Mouse (Mus musculus): ENCODE measurements around the gene Cask. TPM values are rescaled to one million over a fixed set of nuclear protein-coding genes. Genes with fewer than 3 reads are reported as not detected.

Gene Cask
- polyA plus RNA-seq, 1 experiment from 2014 or later = 7.7 TPM

DNA sequence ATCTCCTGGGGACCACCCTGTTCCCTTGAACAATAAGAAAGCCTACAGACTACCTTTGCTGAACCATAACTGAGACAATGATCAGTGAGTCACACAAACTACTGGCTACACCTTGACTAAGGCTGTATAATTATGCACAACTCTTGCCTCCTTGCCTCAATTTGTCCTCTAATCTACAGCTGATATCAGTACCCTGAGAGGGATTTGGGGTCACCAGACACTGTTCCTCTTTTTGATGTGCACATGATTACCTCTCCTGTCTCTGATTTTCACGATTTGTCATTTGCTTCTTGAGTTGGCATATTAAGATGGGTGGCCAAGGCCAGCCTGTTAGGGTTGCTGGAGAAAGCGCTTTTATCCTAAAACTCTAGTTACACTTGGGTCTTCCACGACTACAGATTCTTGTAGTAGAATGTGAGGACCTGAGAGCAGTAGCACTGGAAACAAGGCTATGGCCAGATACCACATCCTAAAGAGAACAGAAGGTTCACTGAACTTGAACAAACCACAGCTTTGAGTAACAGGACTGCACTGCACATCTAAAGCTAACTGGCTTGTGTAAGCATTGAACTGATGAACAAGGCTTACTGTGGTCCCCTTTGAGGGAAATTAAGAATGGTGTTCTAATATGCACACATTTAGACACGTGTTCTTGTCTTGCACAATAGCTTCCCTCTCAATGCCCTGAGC, 191.8 kb downstream of the Cask start:
- ATAC-seq (replicated peaks; ENCODE audit: insufficient number of reproducible peaks, low FRiP score, low TSS enrichment) = no peak
- WGBS (ENCODE audit: insufficient replicate concordance) = 69% methylated on average over 4 of the region's 4 CpGs

DNA sequence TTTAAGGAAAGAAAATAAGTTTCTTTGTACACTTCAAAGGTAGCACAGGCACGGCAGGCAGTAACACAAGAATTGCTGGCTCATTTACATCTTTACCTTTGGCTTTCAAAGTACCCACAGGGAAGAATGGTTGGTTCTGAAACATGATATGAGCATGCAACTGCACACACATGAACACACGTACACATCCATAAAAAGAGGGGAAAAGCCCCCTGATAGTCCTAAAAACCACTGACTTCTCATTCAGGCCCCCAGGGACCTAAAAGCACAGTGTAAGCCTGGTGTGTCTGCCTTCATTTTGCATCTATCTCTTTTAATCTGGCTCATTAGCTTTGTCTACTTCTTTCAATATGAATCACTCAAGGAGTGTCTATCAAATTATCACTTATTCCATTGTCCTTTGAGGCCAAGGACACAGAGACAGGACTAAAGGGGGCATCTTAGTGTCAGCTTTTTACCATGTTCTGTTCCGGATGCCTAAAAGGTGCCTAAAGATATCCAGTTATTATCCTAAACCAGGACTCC, 192.5 kb downstream of the Cask start:
- H3K9me3 ChIP-seq (replicated peaks; ENCODE audit: control insufficient read depth, low read length) = no peaks in the 10 kb centered on the region
- no peak overlapping the region for H3K27ac ChIP-seq (ENCODE audit: low read depth, low read length)
- H3K4me3 ChIP-seq (ENCODE audit: low read depth, low read length) = no peak overlapping the region
- no peaks in the 10 kb centered on the region for H3K4me1 ChIP-seq (ENCODE audit: control insufficient read depth, insufficient read depth, low read length)
- H3K4me2 ChIP-seq = no peak overlapping the region
- no peak for ATAC-seq (replicated peaks; ENCODE audit: insufficient number of reproducible peaks, low FRiP score, low TSS enrichment)
- no peaks in the 10 kb centered on the region for H3K36me3 ChIP-seq (ENCODE audit: control insufficient read depth, insufficient read depth, low read length)
- WGBS (ENCODE audit: insufficient replicate concordance) = 74% methylated on average over 3 of the region's 3 CpGs
- no peaks in the 10 kb centered on the region for H3K27me3 ChIP-seq (ENCODE audit: control insufficient read depth, insufficient read depth, low read length)
- H3K9ac ChIP-seq (ENCODE audit: low read depth, low read length) = no peak overlapping the region

More for the DNA sequence above, 191.8 kb downstream of the Cask start:
- H3K9ac ChIP-seq (ENCODE audit: low read depth, low read length) = no peak overlapping the region
- H3K36me3 ChIP-seq (ENCODE audit: control insufficient read depth, insufficient read depth, low read length) = no peaks in the 10 kb centered on the region
- H3K27me3 ChIP-seq (ENCODE audit: control insufficient read depth, insufficient read depth, low read length) = no peaks in the 10 kb centered on the region
- no peak overlapping the region for H3K27ac ChIP-seq (ENCODE audit: low read depth, low read length)
- H3K4me2 ChIP-seq = no peak overlapping the region
- no peak overlapping the region for H3K4me3 ChIP-seq (ENCODE audit: low read depth, low read length)
- H3K4me1 ChIP-seq (ENCODE audit: control insufficient read depth, insufficient read depth, low read length) = no peaks in the 10 kb centered on the region
- H3K9me3 ChIP-seq (replicated peaks; ENCODE audit: control insufficient read depth, low read length) = no peaks in the 10 kb centered on the region

DNA sequence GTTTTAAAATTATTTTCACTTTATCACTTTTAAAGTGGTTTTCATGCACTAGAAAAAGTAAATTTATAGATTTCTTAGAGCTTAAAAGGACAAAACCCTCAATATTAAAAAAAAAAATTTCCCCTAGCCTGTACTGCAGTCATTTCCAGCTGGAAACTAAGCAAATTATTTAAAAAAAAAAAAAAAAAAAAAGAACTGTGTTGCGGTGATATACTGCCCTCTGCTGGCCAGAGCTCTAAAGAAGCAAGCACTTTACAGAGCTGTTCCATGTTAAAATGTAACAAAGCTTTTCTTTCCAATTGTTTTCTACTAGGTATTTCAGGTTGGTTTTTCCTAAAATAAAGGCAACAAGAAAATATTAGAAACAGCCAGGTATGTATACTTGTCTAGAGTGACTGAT, 194.4 kb downstream of the Cask start:
- 7% methylated on average over 1 of the region's 1 CpGs for WGBS (ENCODE audit: insufficient replicate concordance)
- H3K27ac ChIP-seq (ENCODE audit: low read depth, low read length) = no peak overlapping the region
- H3K27me3 ChIP-seq (ENCODE audit: control insufficient read depth, insufficient read depth, low read length) = no peaks in the 10 kb centered on the region
- no peak overlapping the region for H3K4me2 ChIP-seq
- no peak for ATAC-seq (replicated peaks; ENCODE audit: insufficient number of reproducible peaks, low FRiP score, low TSS enrichment)
- H3K4me1 ChIP-seq (ENCODE audit: control insufficient read depth, insufficient read depth, low read length) = no peaks in the 10 kb centered on the region
- no peak overlapping the region for H3K4me3 ChIP-seq (ENCODE audit: low read depth, low read length)
- H3K9me3 ChIP-seq (replicated peaks; ENCODE audit: control insufficient read depth, low read length) = no peaks in the 10 kb centered on the region
- H3K36me3 ChIP-seq (ENCODE audit: control insufficient read depth, insufficient read depth, low read length) = no peaks in the 10 kb centered on the region
- H3K9ac ChIP-seq (ENCODE audit: low read depth, low read length) = no peak overlapping the region

DNA sequence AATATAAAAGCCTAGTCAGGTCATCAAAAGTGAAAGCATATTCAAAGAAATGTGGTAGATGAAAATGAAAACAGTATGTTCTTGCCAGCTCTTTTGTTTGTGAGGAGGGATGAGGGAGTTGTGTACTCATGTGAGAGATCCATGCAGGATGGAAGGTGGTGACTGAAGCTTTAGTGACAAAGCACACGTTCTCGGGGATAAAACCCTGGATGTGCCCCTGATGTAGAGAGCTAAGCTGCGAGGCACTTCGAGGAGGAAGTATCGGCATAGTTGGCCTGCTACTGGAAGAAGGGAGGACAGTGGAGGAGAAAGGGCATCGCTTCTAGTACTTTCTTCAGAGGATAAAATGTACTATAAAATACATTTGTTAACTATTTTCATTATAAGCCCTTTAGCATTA, 195.3 kb downstream of the Cask start:
- no peaks in the 10 kb centered on the region for H3K9me3 ChIP-seq (replicated peaks; ENCODE audit: control insufficient read depth, low read length)

DNA sequence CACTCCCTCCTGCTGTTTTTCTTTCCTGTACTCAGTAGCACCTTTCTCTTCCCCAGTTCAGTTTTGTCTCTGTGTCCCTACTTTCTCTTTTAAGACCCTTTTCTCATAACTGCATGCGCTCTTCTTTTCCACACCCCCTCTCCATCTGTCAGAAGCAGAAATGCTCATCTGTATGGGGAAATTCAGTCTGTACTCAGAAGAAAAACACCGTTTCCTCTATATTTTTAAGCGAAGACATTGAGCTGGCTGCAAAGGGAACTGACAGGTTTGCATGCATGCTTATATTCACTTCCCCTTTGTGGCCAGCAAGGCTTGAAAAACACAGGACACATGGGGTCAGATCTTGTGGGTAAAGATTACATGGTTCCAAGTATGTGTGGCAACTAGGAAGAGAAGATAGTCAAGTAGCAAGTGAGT, 196.2 kb downstream of the Cask start:
- 81% methylated on average over 3 of the region's 3 CpGs for WGBS (ENCODE audit: insufficient replicate concordance)
- Histone ChIP-seq H3K9me3 (replicated peaks; ENCODE audit: control insufficient read depth, low read length) (no peaks in the 10 kb centered on the region), H3K27ac (ENCODE audit: low read depth, low read length) (no peak overlapping the region), H3K36me3 (ENCODE audit: control insufficient read depth, insufficient read depth, low read length) (no peaks in the 10 kb centered on the region), H3K4me3 (ENCODE audit: low read depth, low read length) (no peak overlapping the region), H3K9ac (ENCODE audit: low read depth, low read length) (no peak overlapping the region), H3K4me1 (ENCODE audit: control insufficient read depth, insufficient read depth, low read length) (no peaks in the 10 kb centered on the region), H3K4me2 (no peak overlapping the region), H3K27me3 (ENCODE audit: control insufficient read depth, insufficient read depth, low read length) (no peaks in the 10 kb centered on the region)
- no peak for ATAC-seq (replicated peaks; ENCODE audit: insufficient number of reproducible peaks, low FRiP score, low TSS enrichment)

More for the DNA sequence above, 195.3 kb downstream of the Cask start:
- no peak overlapping the region for H3K27ac ChIP-seq (ENCODE audit: low read depth, low read length)
- no peak overlapping the region for H3K4me3 ChIP-seq (ENCODE audit: low read depth, low read length)
- no peaks in the 10 kb centered on the region for H3K36me3 ChIP-seq (ENCODE audit: control insufficient read depth, insufficient read depth, low read length)
- WGBS (ENCODE audit: insufficient replicate concordance) = 82% methylated on average over 6 of the region's 6 CpGs
- ATAC-seq (replicated peaks; ENCODE audit: insufficient number of reproducible peaks, low FRiP score, low TSS enrichment) = no peak
- H3K4me1 ChIP-seq (ENCODE audit: control insufficient read depth, insufficient read depth, low read length) = no peaks in the 10 kb centered on the region
- no peaks in the 10 kb centered on the region for H3K27me3 ChIP-seq (ENCODE audit: control insufficient read depth, insufficient read depth, low read length)
- H3K9ac ChIP-seq (ENCODE audit: low read depth, low read length) = no peak overlapping the region
- H3K4me2 ChIP-seq = no peak overlapping the region

DNA sequence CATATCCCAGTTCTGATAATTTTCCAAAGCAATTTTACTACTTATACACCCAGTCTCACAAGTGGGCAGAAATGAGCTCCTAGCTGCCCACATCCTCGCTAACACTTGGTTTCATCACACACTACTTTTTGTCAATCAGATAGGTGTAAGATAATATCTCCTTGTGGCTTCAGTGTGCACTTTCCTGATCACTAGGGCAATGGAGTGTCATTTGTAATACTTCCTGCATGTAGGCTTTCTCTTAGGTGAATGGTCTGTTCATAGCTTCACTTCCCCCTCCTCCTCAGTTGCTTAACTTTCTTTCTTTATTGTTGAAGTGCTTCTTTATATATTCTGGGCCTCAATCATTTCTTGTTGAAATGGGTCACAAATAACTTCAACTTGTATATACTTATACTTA, 198.9 kb downstream of the Cask start:
- no peak for ATAC-seq (replicated peaks; ENCODE audit: insufficient number of reproducible peaks, low FRiP score, low TSS enrichment)

DNA sequence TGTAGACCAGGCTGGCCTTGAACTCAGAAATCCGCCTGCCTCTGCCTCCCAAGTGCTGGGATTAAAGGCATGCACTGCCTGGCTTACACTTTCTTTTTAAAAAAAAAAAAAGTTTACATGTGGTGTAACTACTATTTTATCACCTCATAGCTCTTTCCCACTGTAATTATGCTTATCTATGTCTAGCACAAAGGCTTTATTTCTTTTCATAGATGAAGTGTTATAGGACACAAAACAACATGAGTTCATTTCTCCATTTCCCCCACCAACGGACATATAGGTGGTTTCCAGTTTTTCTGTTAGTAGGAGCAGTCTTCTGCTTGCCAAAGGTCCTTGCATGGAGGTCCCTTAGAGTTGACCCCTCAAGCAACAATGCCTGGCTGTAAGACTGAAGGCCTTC, 199.3 kb downstream of the Cask start:
- Histone ChIP-seq H3K4me3 (ENCODE audit: low read depth, low read length) (no peak overlapping the region), H3K9me3 (replicated peaks; ENCODE audit: control insufficient read depth, low read length) (no peaks in the 10 kb centered on the region), H3K4me2 (no peak overlapping the region), H3K36me3 (ENCODE audit: control insufficient read depth, insufficient read depth, low read length) (no peaks in the 10 kb centered on the region), H3K4me1 (ENCODE audit: control insufficient read depth, insufficient read depth, low read length) (no peaks in the 10 kb centered on the region), H3K9ac (ENCODE audit: low read depth, low read length) (no peak overlapping the region), H3K27ac (ENCODE audit: low read depth, low read length) (no peak overlapping the region), H3K27me3 (ENCODE audit: control insufficient read depth, insufficient read depth, low read length) (no peaks in the 10 kb centered on the region)
- 83% methylated on average over 2 of the region's 2 CpGs for WGBS (ENCODE audit: insufficient replicate concordance)
- no peak for ATAC-seq (replicated peaks; ENCODE audit: insufficient number of reproducible peaks, low FRiP score, low TSS enrichment)

More for the DNA sequence above, 198.9 kb downstream of the Cask start:
- Histone ChIP-seq H3K36me3 (ENCODE audit: control insufficient read depth, insufficient read depth, low read length) (no peaks in the 10 kb centered on the region), H3K4me1 (ENCODE audit: control insufficient read depth, insufficient read depth, low read length) (no peaks in the 10 kb centered on the region), H3K9me3 (replicated peaks; ENCODE audit: control insufficient read depth, low read length) (no peaks in the 10 kb centered on the region), H3K9ac (ENCODE audit: low read depth, low read length) (no peak overlapping the region), H3K4me2 (no peak overlapping the region), H3K27me3 (ENCODE audit: control insufficient read depth, insufficient read depth, low read length) (no peaks in the 10 kb centered on the region), H3K4me3 (ENCODE audit: low read depth, low read length) (no peak overlapping the region), H3K27ac (ENCODE audit: low read depth, low read length) (no peak overlapping the region)
- 86% methylated on average over 1 of the region's 1 CpGs for WGBS (ENCODE audit: insufficient replicate concordance)

DNA sequence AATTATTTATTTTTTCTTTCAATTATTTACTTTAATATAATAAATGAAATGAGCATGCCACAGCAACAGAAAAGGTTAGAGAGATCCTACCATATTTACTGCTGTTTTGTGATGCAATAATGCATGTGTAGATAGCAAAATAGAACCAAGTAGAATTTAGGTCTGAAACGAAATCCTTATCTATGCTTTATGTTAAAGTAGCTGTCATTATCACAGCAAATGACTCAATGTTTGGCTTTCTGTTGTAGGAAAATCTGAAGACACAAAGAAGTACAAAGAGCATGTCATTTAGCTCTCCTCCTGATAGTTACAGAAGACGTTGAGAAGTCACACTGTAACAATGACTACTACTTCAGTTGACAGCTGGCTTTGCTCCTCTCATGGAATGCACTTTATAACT, 212.3 kb downstream of the Cask start:
- Histone ChIP-seq H3K4me1 (ENCODE audit: control insufficient read depth, insufficient read depth, low read length) (no peaks in the 10 kb centered on the region), H3K9ac (ENCODE audit: low read depth, low read length) (no peak overlapping the region), H3K36me3 (ENCODE audit: control insufficient read depth, insufficient read depth, low read length) (no peaks in the 10 kb centered on the region), H3K27ac (ENCODE audit: low read depth, low read length) (no peak overlapping the region), H3K4me3 (ENCODE audit: low read depth, low read length) (no peak overlapping the region), H3K4me2 (no peak overlapping the region), H3K27me3 (ENCODE audit: control insufficient read depth, insufficient read depth, low read length) (no peaks in the 10 kb centered on the region), H3K9me3 (replicated peaks; ENCODE audit: control insufficient read depth, low read length) (no peaks in the 10 kb centered on the region)
- no peak for ATAC-seq (replicated peaks; ENCODE audit: insufficient number of reproducible peaks, low FRiP score, low TSS enrichment)
- WGBS (ENCODE audit: insufficient replicate concordance) = 30% methylated on average over 2 of the region's 2 CpGs

DNA sequence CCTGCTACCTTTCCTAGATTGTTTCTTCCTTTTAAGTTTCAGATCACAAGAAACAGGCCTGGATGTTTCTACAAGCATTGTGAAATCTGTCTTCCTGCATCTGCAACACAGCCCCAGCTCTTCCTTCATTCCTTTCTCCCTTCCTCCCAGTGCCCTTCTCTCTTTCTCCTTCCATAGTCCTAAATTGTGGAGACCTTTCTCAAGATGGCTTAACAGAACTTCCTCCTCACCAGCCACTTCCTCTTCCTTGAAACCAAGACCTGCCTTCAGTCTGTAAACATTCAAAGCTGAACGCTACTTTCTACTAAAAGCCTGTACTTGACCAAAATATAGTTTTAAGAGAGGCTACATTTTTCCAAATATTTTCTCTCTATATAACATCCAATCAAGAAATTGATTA, 214.8 kb downstream of the Cask start:
- Histone ChIP-seq H3K9ac (ENCODE audit: low read depth, low read length) (no peak overlapping the region), H3K4me3 (ENCODE audit: low read depth, low read length) (no peak overlapping the region), H3K36me3 (ENCODE audit: control insufficient read depth, insufficient read depth, low read length) (no peaks in the 10 kb centered on the region), H3K4me2 (no peak overlapping the region), H3K4me1 (ENCODE audit: control insufficient read depth, insufficient read depth, low read length) (no peaks in the 10 kb centered on the region), H3K9me3 (replicated peaks; ENCODE audit: control insufficient read depth, low read length) (no peaks in the 10 kb centered on the region), H3K27me3 (ENCODE audit: control insufficient read depth, insufficient read depth, low read length) (no peaks in the 10 kb centered on the region), H3K27ac (ENCODE audit: low read depth, low read length) (no peak overlapping the region)
- 79% methylated on average over 1 of the region's 1 CpGs for WGBS (ENCODE audit: insufficient replicate concordance)
- ATAC-seq (replicated peaks; ENCODE audit: insufficient number of reproducible peaks, low FRiP score, low TSS enrichment) = no peak
